Mouse (Mus musculus): ENCODE data around the gene Npdc1.
"Not testable (repeated sequence)": the region's sequence is repeated elsewhere in the genome, so short reads cannot be mapped to it uniquely, and the experiment has no call there.

Npdc1 gene

GRCm38 (mm10) chr2:25395721-25396596, 3.2 kb upstream of the Npdc1 start, which contains the start of gene Entpd2:
TSS of gene Entpd2 (plus strand) at chr2:25395874.
- DNase-seq (ENCODE audit: low spot score in 2 of 2): no peak

- no peak for DNase-seq (ENCODE audit: low spot score in 2 of 2)
Observed at GRCm38 (mm10) chr2:25396597-25396983, 2.6 kb upstream of the Npdc1 start.

GRCm38 (mm10) chr2:25397010-25397409, 2.1 kb upstream of the Npdc1 start:
- DNase-seq (ENCODE audit: low spot score in 2 of 2): no peak

- DNase-seq (ENCODE audit: low spot score in 2 of 2): no peak
Observed at GRCm38 (mm10) chr2:25398065-25398464, 1.1 kb upstream of the Npdc1 start.

GRCm38 (mm10) chr2:25400291-25400690, 1.1 kb downstream of the Npdc1 start:
- no peak for DNase-seq (ENCODE audit: low spot score in 2 of 2)

GRCm38 (mm10) chr2:25400764-25401163, 1.6 kb downstream of the Npdc1 start:
- peak in 1 of 2 experiments; percentile 39 for DNase-seq (ENCODE audit: low spot score in 2 of 2)

GRCm38 (mm10) chr2:25402377-25402971, 3.3 kb downstream of the Npdc1 start:
- DNase-seq (ENCODE audit: low spot score in 2 of 2): peak; percentile 46 to 56

GRCm38 (mm10) chr2:25402972-25403601, 3.9 kb downstream of the Npdc1 start:
- peak; percentile 89 to 92 for DNase-seq (ENCODE audit: low spot score in 2 of 2)

GRCm38 (mm10) chr2:25403994-25404393, 4.8 kb downstream of the Npdc1 start:
- DNase-seq (ENCODE audit: low spot score in 2 of 2): no peak

GRCm38 (mm10) chr2:25408908-25409307, 9.8 kb downstream of the Npdc1 start:
- DNase-seq (ENCODE audit: low spot score in 2 of 2): no peak

GRCm38 (mm10) chr2:25413436-25413835, 14.3 kb downstream of the Npdc1 start:
- DNase-seq (ENCODE audit: low spot score in 2 of 2): not testable (repeated sequence)

GRCm38 (mm10) chr2:25417426-25417825, 18.3 kb downstream of the Npdc1 start:
- no peak for DNase-seq (ENCODE audit: low spot score in 2 of 2)

GRCm38 (mm10) chr2:25421896-25422295, 22.7 kb downstream of the Npdc1 start:
- no peak for DNase-seq (ENCODE audit: low spot score in 2 of 2)

- no peak for DNase-seq (ENCODE audit: low spot score in 2 of 2)
Observed at GRCm38 (mm10) chr2:25422587-25423410, 23.6 kb downstream of the Npdc1 start, which contains the start of gene Fut7. TSS of gene Fut7 (plus strand) at chr2:25423267.

GRCm38 (mm10) chr2:25423626-25424025, 24.5 kb downstream of the Npdc1 start:
- DNase-seq (ENCODE audit: low spot score in 2 of 2): no peak

GRCm38 (mm10) chr2:25425481-25425880, 26.3 kb downstream of the Npdc1 start:
- DNase-seq (ENCODE audit: low spot score in 2 of 2): no peak

- DNase-seq (ENCODE audit: low spot score in 2 of 2): peak in 1 of 2 experiments; percentile 46
Observed at GRCm38 (mm10) chr2:25426721-25427191, 27.6 kb downstream of the Npdc1 start.

- no peak for DNase-seq (ENCODE audit: low spot score in 2 of 2)
Observed at GRCm38 (mm10) chr2:25427256-25427655, 28.1 kb downstream of the Npdc1 start.

- DNase-seq (ENCODE audit: low spot score in 2 of 2): peak; percentile 95 to 96
Observed at GRCm38 (mm10) chr2:25428442-25429236, 29.5 kb downstream of the Npdc1 start, which contains the start of gene Abca2. TSS of gene Abca2 (plus strand) at chr2:25428703.

- DNase-seq (ENCODE audit: low spot score in 2 of 2): no peak
Observed at GRCm38 (mm10) chr2:25429435-25430180, 30.5 kb downstream of the Npdc1 start.

Data from right cerebral cortex, postnatal 36 days (tissue).